Mouse (Mus musculus): Measurements from ENCODE around the gene Slfn14. TPM values are rescaled to one million over a fixed set of nuclear protein-coding genes. Genes with fewer than 3 reads are reported as not detected.
"Not testable (repeated sequence)": the region's sequence is repeated elsewhere in the genome, so short reads cannot be mapped to it uniquely, and the experiment has no call there.

The Slfn14 gene
- polyA plus RNA-seq, 1 experiment from 2014 or later = 0.08 TPM

- 21% methylated on average over 2 of the region's 2 CpGs for WGBS
- no peak for ATAC-seq (replicated peaks; ENCODE audit: low FRiP score, low read depth)
Observed at GRCm38 (mm10) chr11:83271951-83272843, 14.3 kb downstream of the Slfn14 start.

DNA sequence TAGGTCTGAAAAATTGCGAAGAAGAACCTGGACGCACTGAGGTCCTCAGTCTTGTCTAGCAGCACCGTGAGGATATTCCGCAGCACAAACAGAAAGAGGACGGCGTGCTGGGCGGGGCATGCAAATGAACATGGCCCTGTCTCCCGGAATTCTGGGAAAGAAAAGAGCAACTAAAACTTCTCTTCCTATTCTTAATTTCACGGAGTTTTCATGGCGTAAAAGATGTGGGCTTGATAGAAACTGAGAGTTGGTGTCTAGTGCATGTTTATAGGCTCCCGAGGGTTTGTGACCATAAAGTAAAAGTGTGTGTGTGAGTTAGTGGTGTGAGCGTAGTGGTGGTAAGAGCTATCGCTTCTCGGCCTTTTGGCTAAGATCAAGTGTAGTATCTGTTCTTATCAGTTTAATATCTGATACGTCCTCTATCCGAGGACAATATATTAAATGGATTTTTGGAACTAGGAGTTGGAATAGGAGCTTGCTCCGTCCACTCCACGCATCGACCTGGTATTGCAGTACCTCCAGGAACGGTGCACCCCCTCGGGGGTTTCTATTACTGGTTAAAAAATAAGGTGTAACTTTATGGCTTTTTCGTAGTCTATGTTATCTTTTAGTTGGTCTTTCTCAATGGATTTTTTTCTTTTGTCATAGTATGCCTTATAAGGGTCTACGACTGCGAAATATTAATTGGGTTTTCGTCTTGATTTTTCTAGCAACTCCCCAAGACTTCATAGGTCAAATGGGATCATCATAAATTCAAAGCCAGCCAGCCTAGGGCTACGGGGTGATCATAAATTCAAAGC, 15.2 kb downstream of the Slfn14 start:
- WGBS = under 1% methylated on average over 24 of the region's 26 CpGs
- Histone ChIP-seq H3K4me3 (replicated peaks; ENCODE audit: low read depth, low read length) (peak overlapping the region; percentile 51), H3K27me3 (ENCODE audit: insufficient read depth, low read length) (no peaks in the 10 kb centered on the region), H3K36me3 (ENCODE audit: insufficient read depth, low read length) (no peaks in the 10 kb centered on the region), H3K9me3 (replicated peaks; ENCODE audit: low read length) (no peaks in the 10 kb centered on the region), H3K4me2 (ENCODE audit: low read length) (peak overlapping the region; percentile 72), H3K4me1 (replicated peaks; ENCODE audit: insufficient read depth, low read length) (no peaks in the 10 kb centered on the region), H3K27ac (peak overlapping the region; percentile 83), H3K9ac (ENCODE audit: low read depth, low read length) (peak overlapping the region; percentile 60)
- peak; percentile 80 for ATAC-seq (replicated peaks; ENCODE audit: low FRiP score, low read depth)
- DNase-seq (ENCODE audit: low spot score) = peak; percentile 89
- TF ChIP-seq CTCF (IDR thresholded peaks at IDR 0.05; ENCODE audit: low read depth) = no peak

More at GRCm38 (mm10) chr11:83271951-83272843, 14.3 kb downstream of the Slfn14 start:
- Histone ChIP-seq H3K27ac (no peak overlapping the region), H3K4me2 (ENCODE audit: low read length) (no peak overlapping the region), H3K4me1 (replicated peaks; ENCODE audit: insufficient read depth, low read length) (no peaks in the 10 kb centered on the region), H3K36me3 (ENCODE audit: insufficient read depth, low read length) (no peaks in the 10 kb centered on the region), H3K27me3 (ENCODE audit: insufficient read depth, low read length) (no peaks in the 10 kb centered on the region), H3K4me3 (replicated peaks; ENCODE audit: low read depth, low read length) (no peak overlapping the region), H3K9me3 (replicated peaks; ENCODE audit: low read length) (no peaks in the 10 kb centered on the region), H3K9ac (ENCODE audit: low read depth, low read length) (no peak overlapping the region)
- DNase-seq (ENCODE audit: low spot score) = peak; percentile 61
- TF ChIP-seq CTCF (IDR thresholded peaks at IDR 0.05; ENCODE audit: low read depth) = peak; percentile 53

GRCm38 (mm10) chr11:83270842-83271150, 15.7 kb downstream of the Slfn14 start:
- 0% methylated on average over 6 of the region's 6 CpGs for WGBS
- peak; percentile 22; the same call in 1 of the 2 replicates for ATAC-seq (replicated peaks; ENCODE audit: low FRiP score, low read depth)
- H3K27ac ChIP-seq = peak overlapping the region; percentile 83

DNA sequence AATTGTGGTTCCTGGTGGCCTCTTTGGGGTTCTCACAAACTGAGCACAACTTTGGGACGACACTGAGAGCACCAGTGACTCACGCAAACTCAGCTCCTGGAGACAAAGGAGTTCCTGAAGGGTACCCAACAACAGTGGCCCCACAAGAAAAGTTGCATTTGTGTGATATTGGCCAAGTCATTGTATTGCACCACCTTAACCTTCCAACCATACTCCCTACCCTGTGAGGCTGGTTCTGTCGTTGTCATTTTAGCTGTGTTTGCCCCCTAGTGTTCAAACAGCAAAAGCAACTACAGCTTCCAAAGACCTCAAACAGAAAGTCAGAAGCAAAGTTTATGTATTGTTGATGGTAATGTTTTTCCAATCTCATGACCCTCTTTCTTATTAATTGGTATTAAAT, 23.4 kb downstream of the Slfn14 start:
- WGBS = 58% methylated on average over 3 of the region's 3 CpGs

More at GRCm38 (mm10) chr11:83270842-83271150, 15.7 kb downstream of the Slfn14 start:
- no peaks in the 10 kb centered on the region for H3K36me3 ChIP-seq (ENCODE audit: insufficient read depth, low read length)
- H3K4me2 ChIP-seq (ENCODE audit: low read length) = peak overlapping the region; percentile 72
- peak overlapping the region; percentile 60 for H3K9ac ChIP-seq (ENCODE audit: low read depth, low read length)
- peak overlapping the region; percentile 51 for H3K4me3 ChIP-seq (replicated peaks; ENCODE audit: low read depth, low read length)
- H3K27me3 ChIP-seq (ENCODE audit: insufficient read depth, low read length) = no peaks in the 10 kb centered on the region
- H3K4me1 ChIP-seq (replicated peaks; ENCODE audit: insufficient read depth, low read length) = no peaks in the 10 kb centered on the region
- no peaks in the 10 kb centered on the region for H3K9me3 ChIP-seq (replicated peaks; ENCODE audit: low read length)
- no peak for DNase-seq (ENCODE audit: low spot score)
- TF ChIP-seq CTCF (IDR thresholded peaks at IDR 0.05; ENCODE audit: low read depth) = no peak

GRCm38 (mm10) chr11:83262673-83263072, 23.9 kb downstream of the Slfn14 start:
- DNase-seq (ENCODE audit: low spot score) (no peak), ATAC-seq (replicated peaks; ENCODE audit: low FRiP score, low read depth) (no peak)
- no peaks in the 10 kb centered on the region for H3K4me1 ChIP-seq (replicated peaks; ENCODE audit: insufficient read depth, low read length)
- no peaks in the 10 kb centered on the region for H3K27me3 ChIP-seq (ENCODE audit: insufficient read depth, low read length)
- TF ChIP-seq CTCF (IDR thresholded peaks at IDR 0.05; ENCODE audit: low read depth) = no peak
- no peaks in the 10 kb centered on the region for H3K36me3 ChIP-seq (ENCODE audit: insufficient read depth, low read length)
- 100% methylated on average over 1 of the region's 1 CpGs for WGBS
- no peak overlapping the region for H3K4me2 ChIP-seq (ENCODE audit: low read length)
- no peak overlapping the region for H3K4me3 ChIP-seq (replicated peaks; ENCODE audit: low read depth, low read length)
- no peaks in the 10 kb centered on the region for H3K9me3 ChIP-seq (replicated peaks; ENCODE audit: low read length)
- no peak overlapping the region for H3K27ac ChIP-seq
- no peak overlapping the region for H3K9ac ChIP-seq (ENCODE audit: low read depth, low read length)

More for the DNA sequence above, 23.4 kb downstream of the Slfn14 start:
- Histone ChIP-seq H3K4me3 (replicated peaks; ENCODE audit: low read depth, low read length) (no peak overlapping the region), H3K36me3 (ENCODE audit: insufficient read depth, low read length) (no peaks in the 10 kb centered on the region), H3K27ac (no peak overlapping the region), H3K4me1 (replicated peaks; ENCODE audit: insufficient read depth, low read length) (no peaks in the 10 kb centered on the region), H3K27me3 (ENCODE audit: insufficient read depth, low read length) (no peaks in the 10 kb centered on the region), H3K4me2 (ENCODE audit: low read length) (no peak overlapping the region), H3K9ac (ENCODE audit: low read depth, low read length) (no peak overlapping the region), H3K9me3 (replicated peaks; ENCODE audit: low read length) (no peaks in the 10 kb centered on the region)
- peak; percentile 76 for TF ChIP-seq CTCF (IDR thresholded peaks at IDR 0.05; ENCODE audit: low read depth)
- ATAC-seq (replicated peaks; ENCODE audit: low FRiP score, low read depth) (no peak), DNase-seq (ENCODE audit: low spot score) (peak; percentile 42)

GRCm38 (mm10) chr11:83257211-83257610, 29.3 kb downstream of the Slfn14 start:
- not testable (repeated sequence) for H3K36me3 ChIP-seq (ENCODE audit: insufficient read depth, low read length); H3K4me2 ChIP-seq (ENCODE audit: low read length); H3K27me3 ChIP-seq (ENCODE audit: insufficient read depth, low read length); H3K9me3 ChIP-seq (replicated peaks; ENCODE audit: low read length); H3K27ac ChIP-seq; H3K4me3 ChIP-seq (replicated peaks; ENCODE audit: low read depth, low read length); ATAC-seq (replicated peaks; ENCODE audit: low FRiP score, low read depth); DNase-seq (ENCODE audit: low spot score); H3K9ac ChIP-seq (ENCODE audit: low read depth, low read length); H3K4me1 ChIP-seq (replicated peaks; ENCODE audit: insufficient read depth, low read length)
- 42% methylated on average over 5 of the region's 5 CpGs for WGBS

Measured in kidney, postnatal 0 days (tissue).